Mouse (Mus musculus): ENCODE measurements around the gene Adh7. TPM values are rescaled to one million over a fixed set of nuclear protein-coding genes. Genes with fewer than 3 reads are reported as not detected.

The Adh7 gene
- polyA plus RNA-seq (2012; rRNA removed), result 0.18 TPM in 1 of 2 replicates, not detected in the other

DNA sequence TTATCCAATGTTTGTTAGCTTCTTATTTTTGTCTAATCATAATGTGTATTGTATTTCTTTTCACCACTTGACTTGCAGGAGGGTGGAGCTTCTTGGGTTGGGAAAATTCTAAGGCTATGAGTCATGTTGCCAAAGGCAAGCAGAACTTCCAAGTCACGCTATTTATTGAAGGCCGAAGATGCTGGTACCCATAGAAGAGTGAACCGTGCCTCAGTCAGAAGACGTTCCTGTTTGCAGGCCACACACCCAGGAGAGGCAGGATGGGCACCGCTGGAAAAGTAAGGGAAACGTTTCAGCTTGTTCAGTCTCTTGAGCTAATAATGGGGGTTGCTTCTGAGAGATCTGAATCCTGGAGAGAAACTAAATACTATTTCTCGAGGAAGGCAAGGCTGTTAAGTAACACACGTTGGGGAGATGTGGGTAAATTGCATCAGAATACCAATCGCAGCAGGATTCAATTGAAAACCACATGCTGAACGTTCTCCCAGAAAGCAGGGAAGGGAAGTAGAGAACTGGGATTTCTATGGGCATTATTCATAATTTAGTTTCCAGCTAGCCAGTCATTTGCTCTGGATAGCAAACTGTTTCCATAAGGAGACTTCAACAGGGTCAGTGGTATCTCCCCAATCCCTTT, at the start of gene Adh7:
Gene Adh7 (plus strand): TSS at position 130 of the 634 bp plus-strand sequence.
- DNase-seq (ENCODE audit: low read depth, low spot score), result no peak
- 75% methylated on average over 10 of the region's 10 CpGs for WGBS

DNA sequence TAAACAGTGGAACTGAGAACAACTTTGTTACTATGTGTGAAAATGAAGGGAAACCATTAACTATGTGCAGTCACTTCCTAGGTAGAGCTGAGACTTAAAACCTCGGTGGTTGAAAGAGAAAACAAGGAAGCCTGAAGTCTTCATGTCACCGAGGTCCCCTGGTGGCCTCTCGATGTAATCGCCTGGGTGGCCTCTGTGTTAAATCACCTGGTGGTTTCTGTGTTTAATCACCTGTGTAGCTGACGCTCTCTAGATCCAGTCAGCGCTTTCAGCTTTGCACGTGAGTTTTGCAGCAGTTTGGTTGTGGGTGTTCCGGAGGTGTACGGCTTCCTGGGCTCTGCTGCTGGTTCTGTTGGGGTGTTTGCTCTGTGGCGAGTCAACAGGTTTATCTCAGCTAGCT, 44.3 kb upstream of the Adh7 start:
- WGBS, result 73% methylated on average over 10 of the region's 10 CpGs
- no peak for DNase-seq (ENCODE audit: low read depth, low spot score)

DNA sequence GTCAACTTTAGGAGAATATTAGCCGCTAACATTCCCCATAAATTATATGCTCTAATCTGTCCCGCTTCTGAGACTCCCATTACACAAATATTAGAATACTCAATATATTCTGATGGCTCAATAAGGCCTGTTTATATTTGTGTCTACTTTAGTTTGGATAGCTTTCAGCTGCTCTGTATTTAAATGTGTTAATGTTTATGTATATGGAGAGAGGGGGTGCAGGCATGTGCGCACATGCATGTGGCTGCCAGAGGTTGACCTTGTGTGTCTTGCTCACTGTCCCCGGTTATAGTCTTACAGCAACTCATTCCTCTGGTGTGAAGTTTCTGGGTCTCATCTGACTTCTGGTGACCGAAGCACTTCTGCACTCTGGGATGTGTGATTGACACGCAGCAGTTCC, 42.0 kb upstream of the Adh7 start:
- DNase-seq (ENCODE audit: low read depth, low spot score), result no peak
- 77% methylated on average over 6 of the region's 6 CpGs for WGBS

DNA sequence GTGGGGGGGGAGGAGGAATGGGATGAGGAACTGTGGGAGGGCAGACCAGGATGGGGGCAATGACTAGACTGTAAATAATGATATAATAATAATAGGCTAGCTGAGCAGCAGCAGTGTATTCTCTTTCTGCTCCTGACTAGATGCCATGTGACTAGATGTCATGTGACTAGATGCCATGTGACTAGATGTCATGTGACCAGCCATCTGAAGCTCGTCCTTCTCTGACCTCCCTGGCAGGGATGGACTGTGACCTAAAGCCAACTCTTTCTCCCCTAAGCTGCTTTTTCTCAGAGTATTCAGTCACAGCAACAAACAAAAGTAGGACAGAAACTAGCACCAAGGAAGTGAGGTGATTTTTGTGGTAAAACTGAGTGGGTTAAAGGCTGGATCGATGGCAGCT, 35.5 kb upstream of the Adh7 start:
- 68% methylated on average over 2 of the region's 2 CpGs for WGBS
- no peak for DNase-seq (ENCODE audit: low read depth, low spot score)

DNA sequence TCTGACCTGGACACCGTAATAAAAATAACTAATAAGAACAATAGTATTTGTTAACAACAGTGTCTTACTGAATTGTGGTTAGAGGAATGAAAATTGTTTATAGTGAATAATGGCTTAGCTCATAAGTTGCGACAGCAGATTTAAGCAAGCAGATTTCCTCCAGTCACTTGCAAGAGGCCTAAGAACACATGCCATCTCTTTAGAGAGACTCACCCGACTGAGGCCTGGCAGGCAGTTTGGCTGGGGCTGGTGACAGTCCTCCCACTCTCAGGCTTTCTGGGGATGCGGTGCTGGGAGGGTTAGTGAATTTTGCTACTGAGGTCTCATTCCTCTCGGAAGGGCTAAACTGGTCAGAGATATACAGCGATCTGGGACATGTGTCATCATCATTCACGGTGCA, 34.2 kb upstream of the Adh7 start:
- no peak for DNase-seq (ENCODE audit: low read depth, low spot score)

DNA sequence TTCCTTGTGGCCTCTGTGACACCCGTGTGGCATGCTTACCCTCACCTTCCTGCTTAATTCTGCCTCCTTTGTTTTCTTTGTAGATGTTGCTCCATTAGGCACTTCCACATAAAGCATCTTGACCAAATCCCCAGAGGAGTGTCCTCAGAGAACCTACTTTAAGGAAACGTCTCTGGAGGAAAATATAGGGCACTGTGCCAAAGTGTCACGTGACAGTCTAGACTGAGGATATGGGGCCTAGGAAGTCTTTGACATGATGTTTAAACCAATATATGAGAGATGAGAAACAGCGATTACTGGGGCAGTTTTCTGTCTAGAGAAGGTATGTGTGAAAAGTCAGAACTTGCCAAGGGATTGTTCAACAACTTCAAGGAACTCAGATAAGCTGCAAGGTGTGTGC, 32.3 kb upstream of the Adh7 start:
- peak; percentile 6 for DNase-seq (ENCODE audit: low read depth, low spot score)

More for the DNA sequence above, 34.2 kb upstream of the Adh7 start:
- 80% methylated on average over 7 of the region's 7 CpGs for WGBS

DNA sequence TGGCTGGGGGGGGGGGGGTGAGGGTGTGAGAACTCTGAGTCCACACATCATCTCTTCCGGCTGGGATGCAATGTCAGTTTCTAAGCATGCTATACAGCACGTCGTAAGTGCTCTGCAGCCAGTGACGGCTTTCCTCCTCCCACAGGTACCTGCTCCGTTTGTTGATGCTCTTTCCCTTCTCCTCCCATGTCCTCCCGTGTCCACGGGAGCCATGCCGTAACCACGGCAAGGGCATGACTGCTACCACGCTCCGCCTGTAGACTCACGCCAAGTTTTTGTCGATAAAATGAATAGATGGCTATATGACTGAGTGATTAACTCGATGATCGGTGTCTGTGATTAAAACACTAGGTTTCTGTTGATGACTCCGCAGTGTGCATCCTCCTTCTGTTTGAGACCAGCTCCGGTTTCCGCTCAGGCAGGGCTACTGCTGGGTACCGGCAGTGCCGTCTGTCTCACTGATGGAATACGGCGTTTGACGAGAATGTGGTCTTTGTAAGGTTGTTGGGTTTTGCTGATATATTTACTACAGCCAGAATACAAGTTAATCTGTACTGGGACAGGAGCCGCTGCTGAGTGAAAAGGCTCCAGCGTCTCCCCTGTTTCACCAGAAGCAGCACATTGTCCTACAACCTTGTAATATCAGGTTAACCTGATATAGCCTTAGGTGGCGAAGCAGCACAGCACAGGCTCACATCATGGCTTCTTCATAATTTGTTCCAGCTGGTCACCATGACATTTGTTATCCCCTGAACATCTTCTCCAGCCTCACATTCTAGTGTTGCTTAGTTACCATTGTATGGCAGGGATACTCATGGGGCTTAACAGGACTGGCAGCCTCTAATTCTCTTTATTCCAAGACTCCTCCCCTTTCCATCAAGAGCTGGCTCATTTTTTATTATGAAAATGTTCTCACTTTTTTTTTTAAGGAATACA, 31.3 kb upstream of the Adh7 start:
- 91% methylated on average over 26 of the region's 26 CpGs for WGBS
- DNase-seq (ENCODE audit: low read depth, low spot score), result no peak

More for the DNA sequence above, 32.3 kb upstream of the Adh7 start:
- 15% methylated on average over 4 of the region's 4 CpGs for WGBS

DNA sequence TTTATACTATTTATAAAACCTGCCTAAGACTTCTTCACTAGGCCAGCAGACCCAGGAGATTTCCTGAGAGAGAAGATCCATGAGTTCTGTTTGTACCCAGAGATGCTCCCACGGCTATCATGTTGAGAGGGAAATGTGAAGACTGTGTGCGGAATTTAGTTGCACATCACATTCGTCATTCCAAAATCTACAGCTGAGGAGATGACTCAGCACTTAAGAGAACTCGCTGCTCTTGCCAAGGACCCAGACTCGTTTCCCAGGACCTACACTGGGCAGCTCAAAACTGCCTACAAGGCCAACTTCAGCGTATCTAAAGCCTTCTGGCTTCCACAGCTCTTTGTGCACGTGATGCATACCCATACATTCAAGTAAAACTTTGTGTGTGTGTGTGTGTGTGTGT, 25.3 kb upstream of the Adh7 start:
- 68% methylated on average over 7 of the region's 7 CpGs for WGBS
- DNase-seq (ENCODE audit: low read depth, low spot score), result no peak

DNA sequence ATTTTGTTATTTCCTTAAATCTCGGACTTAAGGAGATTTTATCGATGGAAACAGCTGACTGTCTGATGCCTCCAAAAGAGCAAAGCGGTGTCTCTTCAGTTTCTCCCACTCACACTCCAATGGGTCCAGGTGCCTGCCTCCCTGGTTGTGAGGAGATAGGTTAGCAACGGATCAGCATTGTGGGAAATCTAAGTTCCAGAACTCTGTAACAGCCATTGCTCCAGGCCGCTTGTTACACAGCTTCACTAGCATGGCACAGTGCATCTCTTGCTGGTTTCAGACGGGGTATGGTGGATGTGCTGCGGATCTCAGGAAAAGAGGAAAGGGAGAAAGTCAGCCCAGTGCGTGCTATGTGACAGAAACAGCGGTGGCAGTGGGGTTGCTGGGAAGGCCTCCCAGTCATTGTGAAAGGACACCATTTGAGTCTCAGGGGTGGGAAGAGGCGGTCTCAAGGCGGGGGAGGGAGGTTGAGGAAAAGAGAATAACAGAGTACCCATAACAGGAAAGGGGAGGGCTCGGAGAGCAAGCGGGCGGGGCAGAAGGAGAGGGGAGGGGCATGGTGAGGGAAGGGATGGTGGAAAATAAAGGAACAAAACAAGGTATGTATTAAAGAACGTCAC, 23.8 kb upstream of the Adh7 start, which contains the start of gene 4930579F01Rik:
Gene 4930579F01Rik (minus strand): TSS at position 143 of the 620 bp plus-strand sequence.
- WGBS, result 89% methylated on average over 15 of the region's 15 CpGs
- no peak for DNase-seq (ENCODE audit: low read depth, low spot score)

DNA sequence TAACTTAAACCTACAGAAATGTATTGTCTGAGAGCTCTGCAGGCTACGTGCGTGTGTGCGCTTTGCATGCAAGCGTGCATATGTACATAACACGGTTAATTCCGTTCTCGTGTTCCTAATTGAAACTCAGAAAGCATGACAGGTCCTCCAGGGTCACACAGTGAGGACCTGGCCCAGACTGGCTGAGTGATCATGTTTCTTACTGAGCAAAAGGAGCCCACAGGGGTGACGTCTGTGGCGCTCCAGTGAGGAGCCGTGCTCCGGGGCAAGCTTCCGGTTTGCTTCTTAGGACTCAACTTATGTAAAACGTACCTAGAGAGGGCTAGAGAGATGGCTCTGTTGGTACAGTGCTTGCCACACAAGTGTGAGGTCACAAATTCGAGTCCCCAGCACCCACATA, 20.5 kb upstream of the Adh7 start:
- 86% methylated on average over 14 of the region's 14 CpGs for WGBS
- no peak for DNase-seq (ENCODE audit: low read depth, low spot score)

DNA sequence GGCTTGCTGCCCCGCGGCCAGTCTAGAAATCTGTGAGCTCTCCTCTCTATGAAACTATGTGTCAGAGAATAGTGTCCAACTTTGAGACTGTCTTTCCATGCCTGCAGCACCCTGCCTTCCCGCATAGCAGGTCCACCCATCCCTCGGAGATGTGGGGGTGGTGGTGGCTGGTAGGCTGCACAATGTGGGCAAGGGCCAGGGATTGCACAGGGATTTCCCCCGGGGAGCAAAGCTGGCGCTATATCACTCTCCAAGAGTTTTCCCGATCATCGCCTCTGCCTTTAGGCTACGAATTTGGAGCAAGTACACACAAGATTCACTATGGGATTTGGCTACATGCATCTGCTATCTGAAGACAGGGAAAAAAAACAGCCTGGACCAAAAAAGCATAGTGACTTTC, 20.0 kb upstream of the Adh7 start:
- no peak for DNase-seq (ENCODE audit: low read depth, low spot score)
- 61% methylated on average over 9 of the region's 9 CpGs for WGBS

DNA sequence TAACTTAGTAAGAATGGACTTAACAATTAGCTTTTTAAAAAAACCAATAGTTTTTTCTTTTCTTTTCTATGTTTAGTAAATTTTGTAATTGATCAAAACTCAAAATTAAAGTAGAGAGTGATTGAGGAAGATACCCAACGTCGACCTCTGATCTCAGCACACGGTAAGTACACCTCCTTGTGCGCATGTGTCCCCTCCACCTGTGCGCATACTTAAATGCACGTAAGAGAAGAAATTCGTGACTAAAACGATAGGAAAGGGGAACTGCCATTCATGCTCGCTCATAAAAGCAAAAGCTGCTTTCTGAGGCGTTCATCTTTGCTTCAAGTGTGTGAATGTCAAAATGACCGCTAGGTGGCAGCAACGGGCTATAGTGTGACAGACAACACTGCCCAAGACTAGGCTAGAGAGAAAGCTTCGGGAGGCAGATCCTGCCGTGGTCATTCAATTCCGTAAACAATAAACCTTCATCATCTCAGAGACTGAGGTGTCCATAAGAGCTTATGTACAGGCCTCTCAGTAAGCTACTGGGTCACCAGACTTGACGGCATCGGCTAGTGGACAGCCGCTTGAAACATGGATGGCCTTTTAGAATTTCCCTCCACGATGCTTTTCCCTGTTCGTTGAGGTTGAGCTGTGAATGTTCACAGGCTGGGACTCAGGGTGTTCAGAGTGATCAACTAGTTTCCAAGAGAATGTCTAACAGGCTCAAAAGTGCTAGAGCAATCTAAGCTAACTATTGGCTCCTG, 19.4 kb upstream of the Adh7 start:
- DNase-seq (ENCODE audit: low read depth, low spot score), result peak; percentile 89
- WGBS, result 23% methylated on average over 20 of the region's 20 CpGs

DNA sequence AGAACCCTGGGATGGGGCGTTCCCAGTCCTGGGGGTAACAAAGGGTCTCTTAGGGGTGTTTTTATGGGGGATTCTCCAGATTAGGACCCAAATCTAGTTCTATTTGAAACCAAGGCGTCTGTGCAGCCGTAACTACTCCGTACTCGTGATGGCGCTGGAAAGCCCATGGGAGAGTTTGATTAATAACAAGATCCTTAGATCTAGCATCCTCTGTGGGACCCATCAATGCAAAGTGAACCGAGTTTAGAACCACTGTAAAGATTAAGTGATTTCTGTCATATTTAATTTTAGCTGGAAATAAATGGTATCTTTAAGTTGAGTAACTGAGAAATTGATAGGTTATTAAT, 18.9 kb upstream of the Adh7 start:
- 78% methylated on average over 7 of the region's 7 CpGs for WGBS
- no peak for DNase-seq (ENCODE audit: low read depth, low spot score)

DNA sequence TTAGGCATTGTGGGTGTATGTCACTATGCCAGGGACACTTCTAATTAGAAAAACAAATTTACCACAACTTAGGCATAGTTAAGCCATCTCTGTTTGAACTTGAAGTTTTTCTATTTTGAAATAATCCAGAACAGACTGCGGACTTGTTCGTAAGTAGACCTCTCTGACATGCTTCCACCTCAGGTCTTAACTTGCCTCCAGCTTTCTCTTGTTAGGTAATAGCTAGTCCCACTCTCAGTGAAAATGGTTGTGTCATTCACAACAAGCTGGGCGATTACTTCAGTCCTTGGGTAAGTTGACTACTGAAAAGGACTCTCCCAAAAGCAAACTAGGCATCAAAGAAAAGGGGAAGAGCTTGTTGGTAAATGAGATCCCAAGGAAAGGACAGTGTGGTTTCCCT, 8.7 kb upstream of the Adh7 start:
- WGBS, result 91% methylated on average over 3 of the region's 3 CpGs
- DNase-seq (ENCODE audit: low read depth, low spot score), result no peak

DNA sequence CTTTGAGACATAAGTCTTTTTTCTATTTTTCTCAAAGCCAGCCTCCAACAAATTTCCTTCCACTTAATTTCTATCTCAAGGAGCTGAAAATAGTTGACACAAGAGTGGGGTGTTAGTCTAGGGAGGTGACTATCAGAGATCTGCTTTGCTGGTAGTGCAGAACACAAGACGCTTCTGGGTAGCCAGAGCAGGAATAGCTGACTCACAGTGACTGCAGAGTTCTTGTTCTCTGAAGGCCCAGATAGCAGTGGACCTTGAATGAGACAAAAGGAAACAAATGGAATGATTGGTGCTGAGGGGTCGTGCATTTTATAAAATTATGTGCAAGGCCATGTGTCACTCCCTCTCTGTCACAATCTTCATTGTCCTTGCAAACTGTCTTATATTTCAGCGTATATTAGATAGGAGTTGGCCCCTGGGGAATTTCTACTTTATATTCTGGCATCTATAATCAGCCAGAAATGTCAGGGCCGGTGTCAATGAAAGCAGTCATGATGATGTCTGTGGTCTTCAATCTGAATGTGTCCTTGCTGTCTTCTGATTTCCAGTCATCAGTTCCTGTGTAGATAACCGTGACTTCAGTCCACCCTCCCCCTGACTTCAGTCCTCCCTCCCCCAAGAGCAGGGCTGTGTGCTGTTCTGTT, 7.0 kb upstream of the Adh7 start:
- DNase-seq (ENCODE audit: low read depth, low spot score), result no peak
- 84% methylated on average over 5 of the region's 5 CpGs for WGBS

DNA sequence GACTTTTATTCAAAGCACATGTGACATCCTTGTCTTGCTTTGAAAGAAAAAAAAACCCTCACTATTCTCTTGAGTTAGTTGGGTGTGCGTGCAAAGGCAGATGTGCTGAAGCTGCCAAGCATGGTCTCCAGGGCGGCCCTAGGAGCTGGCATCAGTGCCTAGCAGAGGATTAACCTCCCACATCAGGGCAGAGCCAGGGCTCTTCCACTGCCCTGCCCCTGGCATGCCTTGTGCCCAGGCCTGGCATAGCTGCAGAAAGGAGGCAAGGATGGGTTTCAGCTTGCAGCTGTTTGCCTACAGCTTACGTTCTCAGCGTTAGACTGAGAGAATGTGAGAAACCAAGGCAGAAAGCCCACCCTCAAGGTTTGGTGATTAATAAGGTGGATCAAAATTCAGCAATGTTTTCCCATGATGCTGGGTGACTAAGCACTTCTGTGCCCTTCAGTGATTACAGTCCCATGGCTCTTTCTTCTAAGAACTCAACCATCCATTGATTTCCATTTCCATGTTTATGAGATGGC, 5.1 kb upstream of the Adh7 start:
- no peak for DNase-seq (ENCODE audit: low read depth, low spot score)

DNA sequence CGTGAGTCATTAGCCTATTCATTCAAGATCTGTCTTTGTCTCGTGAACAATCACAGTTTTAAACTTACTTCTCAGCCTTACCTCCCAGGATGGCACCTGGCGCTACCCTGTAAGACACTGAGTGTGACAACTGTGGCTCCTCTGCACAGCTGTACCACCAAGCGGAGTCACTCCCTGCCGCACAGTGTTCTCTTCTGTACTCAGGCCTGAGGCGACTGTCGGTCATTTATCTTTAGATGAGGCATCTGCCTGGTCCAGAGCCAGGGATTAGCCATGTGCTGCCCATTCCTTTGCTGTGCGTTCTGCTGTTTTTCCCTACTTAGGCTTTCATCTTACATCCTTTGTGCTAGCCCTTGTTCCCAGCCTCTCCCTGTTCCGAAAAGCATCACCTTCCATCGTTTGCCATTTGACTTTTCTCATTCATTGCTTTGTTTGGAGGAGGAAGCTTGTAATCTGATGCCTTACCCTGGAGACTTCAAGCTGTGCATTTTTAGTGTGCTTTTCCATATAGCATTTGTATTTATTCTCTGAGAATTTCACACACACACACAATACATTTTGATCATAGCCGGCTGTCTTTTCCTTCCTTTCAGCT, 2.1 kb upstream of the Adh7 start:
- no peak for DNase-seq (ENCODE audit: low read depth, low spot score)
- WGBS, result 74% methylated on average over 11 of the region's 11 CpGs

More for the DNA sequence above, 5.1 kb upstream of the Adh7 start:
- WGBS, result 93% methylated on average over 4 of the region's 4 CpGs

DNA sequence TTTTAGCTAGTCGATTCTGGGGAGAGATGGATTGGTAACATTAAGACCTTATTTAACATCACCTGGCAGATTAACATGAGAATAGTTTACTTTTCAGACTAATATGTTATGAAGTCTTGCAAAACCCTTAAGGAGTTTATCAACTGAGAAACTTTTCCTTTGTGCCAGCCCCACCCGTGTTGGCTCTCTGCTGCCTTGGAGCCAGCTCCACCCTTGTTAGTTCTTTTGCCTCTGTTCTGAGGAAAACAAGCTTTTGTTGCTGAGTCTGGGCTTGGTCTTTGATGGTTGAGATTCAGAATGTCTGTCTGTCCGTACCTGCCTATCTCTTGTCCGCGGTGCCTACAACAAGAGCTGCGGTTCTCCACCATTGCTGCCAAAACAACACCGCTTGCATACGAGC, 1.5 kb upstream of the Adh7 start:
- 73% methylated on average over 8 of the region's 8 CpGs for WGBS
- no peak for DNase-seq (ENCODE audit: low read depth, low spot score)

DNA sequence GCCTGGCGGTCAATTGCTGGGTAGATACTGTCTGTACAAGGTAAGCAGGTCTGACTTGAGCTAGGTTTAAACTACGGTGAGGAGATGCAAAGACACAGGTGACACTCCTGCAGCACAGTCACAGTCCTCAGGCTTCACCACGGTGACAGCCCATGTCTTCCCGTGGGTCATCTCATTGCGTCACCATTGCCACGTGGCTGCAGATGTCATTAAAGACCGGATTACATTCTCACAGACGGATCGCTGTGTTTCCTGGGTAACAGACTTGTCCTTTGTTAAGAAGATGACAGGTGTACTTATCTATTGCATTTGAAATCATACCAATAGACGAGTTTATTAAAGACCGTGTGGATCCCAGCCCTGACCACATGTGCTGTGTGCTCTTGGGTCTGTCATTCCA, 3.6 kb downstream of the Adh7 start:
- 89% methylated on average over 11 of the region's 11 CpGs for WGBS
- no peak for DNase-seq (ENCODE audit: low read depth, low spot score)
